8 mouse cellular contexts compared by ENCODE assay signal in the genomic region with DNA sequence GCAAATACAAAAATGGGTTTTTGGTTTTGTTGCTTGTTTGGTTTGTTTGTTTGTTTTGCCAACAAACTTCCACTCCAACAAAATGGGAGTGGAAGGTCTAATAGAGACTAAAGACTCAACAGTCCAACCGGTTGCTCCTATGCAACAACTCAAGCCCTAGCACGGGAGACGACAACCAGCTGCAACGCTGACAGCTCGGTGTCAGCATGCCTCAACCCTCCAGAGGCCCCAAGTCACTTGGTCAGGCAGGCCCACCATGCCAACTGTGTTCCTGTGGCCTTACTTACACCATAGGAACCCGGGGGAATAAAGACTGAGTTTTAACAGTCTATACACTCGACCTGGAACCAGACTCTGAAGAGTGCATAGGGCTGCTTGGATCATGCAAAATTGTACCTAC. TPM values are rescaled to one million over a fixed set of nuclear protein-coding genes. Genes with fewer than 3 reads are reported as not detected.
DNase-seq lines count a peak whose midpoint lies in the region; ATAC-seq and TF ChIP-seq lines count a peak whose summit lies in the region.

No protein-coding gene starts in this region.

- H3K4me1 ChIP-seq in heart, embryonic 12.5 days (replicated peaks) = peaks cover 30% of the 10 kb centered on the region
- peaks cover 29% of the 10 kb centered on the region for H3K4me1 ChIP-seq in G1E (ENCODE audit: insufficient read depth, low read depth, low read length)
- H3K4me1 ChIP-seq in forebrain, embryonic 11.5 days (replicated peaks; ENCODE audit: control insufficient read depth, insufficient read depth, low read length) = peaks cover 7% of the 10 kb centered on the region
- H3K4me1 ChIP-seq in liver, adult 2 months (ENCODE audit: control insufficient read depth, insufficient read depth, low read length) = peaks cover 9% of the 10 kb centered on the region
- peaks cover 15% of the 10 kb centered on the region; the same call in 1 of the 2 replicates for H3K4me1 ChIP-seq in stomach, embryonic 14.5 days (ENCODE audit: control insufficient read depth, insufficient read depth, low read length)

- 1% methylated on average over 7 of the region's 7 CpGs for WGBS in heart, embryonic 12.5 days
- 5% methylated on average over 7 of the region's 7 CpGs for WGBS in forebrain, embryonic 11.5 days
- WGBS in liver, adult 2 months = under 1% methylated on average over 7 of the region's 7 CpGs
- WGBS in stomach, embryonic 14.5 days = 0% methylated on average over 7 of the region's 7 CpGs

- H3K27ac ChIP-seq in heart, embryonic 12.5 days (ENCODE audit: poor library complexity, severe bottlenecking) = no peak overlapping the region
- no peak overlapping the region for H3K27ac ChIP-seq in forebrain, embryonic 11.5 days (ENCODE audit: low read depth, low read length)
- no peak overlapping the region for H3K27ac ChIP-seq in liver, adult 2 months (replicated peaks; ENCODE audit: insufficient read depth, low read depth, low read length)
- no peak overlapping the region for H3K27ac ChIP-seq in stomach, embryonic 14.5 days (ENCODE audit: low read length)

- peaks cover 19% of the 10 kb centered on the region for H3K79me2 ChIP-seq in liver, adult 2 months (ENCODE audit: control insufficient read depth, insufficient read depth, low read length)

- H3K9ac ChIP-seq in heart, embryonic 12.5 days = peak overlapping the region; percentile 93
- H3K9ac ChIP-seq in forebrain, embryonic 11.5 days (ENCODE audit: low read length) = peak overlapping the region; percentile 96
- peak overlapping the region; percentile 98 for H3K9ac ChIP-seq in liver, adult 2 months (ENCODE audit: low read depth, low read length)
- peak overlapping the region; percentile 92 for H3K9ac ChIP-seq in stomach, embryonic 14.5 days (replicated peaks; ENCODE audit: low read depth, low read length)

- intact Hi-C loops in gastrocnemius, postnatal 36 days (cut with DNase I) = no loop called here

- no peak for TF ChIP-seq POLR2A in liver, adult 2 months (IDR thresholded peaks at IDR 0.05; ENCODE audit: extremely low read depth, insufficient read depth, low read length)

- DNase-seq in heart, adult 18-20 months = no peak
- peak; percentile 40 for DNase-seq in G1E (ENCODE audit: low spot score)
- DNase-seq in forebrain, embryonic 11.5 days (ENCODE audit: low spot score) = no peak
- no peak for DNase-seq in liver, adult 2 months (ENCODE audit: extremely low read depth, low read depth, low spot score)
- no peak for DNase-seq in gastrocnemius, postnatal 36 days
- DNase-seq in right cerebral cortex, postnatal 14 days = no peak

- peaks cover 7% of the 10 kb centered on the region for H3K36me3 ChIP-seq in heart, embryonic 12.5 days
- peaks cover 36% of the 10 kb centered on the region for H3K36me3 ChIP-seq in G1E (replicated peaks)
- H3K36me3 ChIP-seq in forebrain, embryonic 11.5 days (ENCODE audit: control insufficient read depth, insufficient read depth, low read length) = no peaks in the 10 kb centered on the region
- no peaks in the 10 kb centered on the region for H3K36me3 ChIP-seq in liver, adult 2 months (ENCODE audit: control insufficient read depth, insufficient read depth, low read length)
- H3K36me3 ChIP-seq in stomach, embryonic 14.5 days (ENCODE audit: control insufficient read depth, insufficient read depth, low read length) = no peaks in the 10 kb centered on the region; the same call in 1 of the 2 replicates

- H3K4me2 ChIP-seq in heart, embryonic 12.5 days = peak overlapping the region; percentile 98
- H3K4me2 ChIP-seq in forebrain, embryonic 11.5 days (ENCODE audit: low read depth, low read length, severe bottlenecking) = peak overlapping the region; percentile 89
- peak overlapping the region; percentile 66 for H3K4me2 ChIP-seq in stomach, embryonic 14.5 days (replicated peaks; ENCODE audit: low read depth, low read length)

- H3K27me3 ChIP-seq in heart, embryonic 12.5 days (replicated peaks) = no peaks in the 10 kb centered on the region
- H3K27me3 ChIP-seq in G1E (ENCODE audit: insufficient read depth, low read length) = no peaks in the 10 kb centered on the region
- no peaks in the 10 kb centered on the region for H3K27me3 ChIP-seq in forebrain, embryonic 11.5 days (ENCODE audit: control insufficient read depth, insufficient read depth, low read length)
- no peaks in the 10 kb centered on the region for H3K27me3 ChIP-seq in liver, adult 2 months (ENCODE audit: control insufficient read depth, insufficient read depth, low read length)
- H3K27me3 ChIP-seq in stomach, embryonic 14.5 days (ENCODE audit: control insufficient read depth, insufficient read depth, low read length) = no peaks in the 10 kb centered on the region

- no peak for TF ChIP-seq CTCF in G1E (IDR thresholded peaks at IDR 0.05; ENCODE audit: low read depth, low read length)
- TF ChIP-seq CTCF in liver, adult 2 months (IDR thresholded peaks at IDR 0.05; ENCODE audit: low read depth, low read length) = no peak

- H3K9me3 ChIP-seq in heart, embryonic 12.5 days (replicated peaks) = no peaks in the 10 kb centered on the region
- no peaks in the 10 kb centered on the region for H3K9me3 ChIP-seq in G1E (replicated peaks)
- no peaks in the 10 kb centered on the region for H3K9me3 ChIP-seq in forebrain, embryonic 11.5 days (ENCODE audit: control insufficient read depth, low read length)
- no peaks in the 10 kb centered on the region for H3K9me3 ChIP-seq in stomach, embryonic 14.5 days (ENCODE audit: control insufficient read depth, low read depth, low read length)

- peak overlapping the region; percentile 96 for H3K4me3 ChIP-seq in heart, embryonic 12.5 days
- peak overlapping the region; percentile 100 for H3K4me3 ChIP-seq in G1E (ENCODE audit: low read depth, low read length)
- peak overlapping the region; percentile 96 for H3K4me3 ChIP-seq in forebrain, embryonic 11.5 days (ENCODE audit: low read depth, low read length)
- H3K4me3 ChIP-seq in liver, adult 2 months (ENCODE audit: insufficient read depth, low read depth, low read length) = peak overlapping the region; percentile 98
- H3K4me3 ChIP-seq in stomach, embryonic 14.5 days (ENCODE audit: low read depth, low read length) = peak overlapping the region; percentile 99

- ATAC-seq in heart, embryonic 12.5 days (ENCODE audit: insufficient number of reproducible peaks, low FRiP score) = no peak
- no peak for ATAC-seq in G1E (ENCODE audit: extremely low read depth, insufficient number of reproducible peaks, low FRiP score, poor library complexity, severe bottlenecking)
- ATAC-seq in forebrain, embryonic 11.5 days (replicated peaks; ENCODE audit: low FRiP score) = no peak
- ATAC-seq in stomach, embryonic 14.5 days (ENCODE audit: insufficient number of reproducible peaks, insufficient read depth, low FRiP score, low read depth) = peak; percentile 30; the same call in 1 of the 2 replicates

RNA-seq across cellular contexts. Expression of a gene that starts 0.8 kb away (rescaled TPM):
- 28.0 and 28.7 TPM in 2 replicates for polyA plus RNA-seq in heart, embryonic 12.5 days (2016; fragmentation: Nextera tagmentation; extraction: Ambion mirVana)
- 10 to 100 TPM in 1 of 2 experiments, 1 to 10 TPM in 1; 9.7 to 10.6 TPM for total RNA-seq in heart, adult 18-20 months (2021)
- total RNA-seq in G1E (2014; fragmentation: Nextera tagmentation) (23.9 and 25.4 TPM in 2 replicates), G1E (2017) (15.9 and 16.3 TPM in 2 replicates)
- 42.9 and 45.4 TPM in 2 replicates for polyA plus RNA-seq in G1E (2012)
- 36.4 and 44.6 TPM in 2 replicates for polyA plus RNA-seq in forebrain, embryonic 11.5 days (2014; fragmentation: Nextera tagmentation; extraction: Ambion mirVana)
- total RNA-seq in liver, adult 2 months (2014; rRNA removed) = 7.5 and 10.6 TPM in 2 replicates
- polyA plus RNA-seq in liver, adult 2 months (2012; rRNA removed) = 9.8 and 13.8 TPM in 2 replicates
- polyA plus RNA-seq in stomach, embryonic 14.5 days (2014; fragmentation: Nextera tagmentation; extraction: Ambion mirVana) = 36.0 and 36.2 TPM in 2 replicates
- total RNA-seq in gastrocnemius, postnatal 36 days (2021) = 10 to 100 TPM; 21.4 to 23.3 TPM
